Mouse (Mus musculus): Measurements from ENCODE around the gene Ttf1. TPM values are rescaled to one million over a fixed set of nuclear protein-coding genes. Genes with fewer than 3 reads are reported as not detected.

Gene Ttf1
- polyA plus RNA-seq, 2 experiments = 3.6 to 4.5 TPM

DNA sequence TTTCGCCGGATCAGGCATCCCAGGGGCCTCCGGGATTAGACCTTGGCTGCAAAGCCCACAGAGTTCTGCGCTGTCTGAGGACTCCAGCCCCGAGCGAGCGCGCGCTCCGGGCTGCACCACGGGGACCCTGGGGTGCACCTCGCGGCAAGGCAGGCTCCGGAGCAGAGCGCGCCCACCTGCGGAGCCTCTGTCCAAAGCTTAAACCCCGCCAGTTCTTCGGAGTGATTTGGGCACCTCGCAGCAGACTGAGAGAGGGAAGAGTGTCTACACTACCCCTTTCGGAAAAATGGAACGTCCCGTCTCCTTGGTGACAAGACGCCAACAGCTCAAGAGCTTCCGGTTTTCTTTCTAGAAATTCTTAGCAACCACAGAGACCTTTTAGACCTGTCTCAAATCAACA is 5.1 kb upstream of the Ttf1 start, which contains the start of gene Cfap77:
Gene Cfap77, minus strand, starts transcription at position 76 of the 400 bp plus-strand sequence.
- Histone ChIP-seq H3K9me3 (ENCODE audit: control insufficient read depth, low read length) (no peaks in the 10 kb centered on the region), H3K27me3 (ENCODE audit: control insufficient read depth, insufficient read depth, low read length) (peaks cover 17% of the 10 kb centered on the region), H3K36me3 (replicated peaks; ENCODE audit: control insufficient read depth, insufficient read depth, low read depth) (no peaks in the 10 kb centered on the region), H3K4me2 (ENCODE audit: low read depth) (peak within 1 kb of the TSS; percentile 65), H3K27ac (no peak within 1 kb of the TSS), H3K9ac (replicated peaks) (peak within 1 kb of the TSS; percentile 16; the same call in 1 of the 2 replicates), H3K4me1 (replicated peaks; ENCODE audit: control insufficient read depth in 2 of 2, insufficient read depth in 2 of 2, low read length in 1 of 2) (peaks cover 4% of the 10 kb centered on the region in 2 experiments; a peak in 3 of 4 replicates), H3K4me3 (ENCODE audit: insufficient read depth in 1 of 2, low read depth in 2 of 2, low read length in 2 of 2) (peak within 1 kb of the TSS; percentile 48 to 58)
- DNase-seq (ENCODE audit: low read depth in 3 of 3, low spot score in 3 of 3) (peak; percentile 45), ATAC-seq (ENCODE audit: insufficient read depth) (0 out of 2 replicates have a peak, but pooled peaks have one; percentile 35)
- WGBS (ENCODE audit: insufficient replicate concordance) = under 1% methylated on average over 25 of the region's 25 CpGs
- TF ChIP-seq EP300 (IDR thresholded peaks at IDR 0.05; ENCODE audit: low read depth) (no peak), CTCF (IDR thresholded peaks at IDR 0.05; ENCODE audit: low read depth) (no peak)

DNA sequence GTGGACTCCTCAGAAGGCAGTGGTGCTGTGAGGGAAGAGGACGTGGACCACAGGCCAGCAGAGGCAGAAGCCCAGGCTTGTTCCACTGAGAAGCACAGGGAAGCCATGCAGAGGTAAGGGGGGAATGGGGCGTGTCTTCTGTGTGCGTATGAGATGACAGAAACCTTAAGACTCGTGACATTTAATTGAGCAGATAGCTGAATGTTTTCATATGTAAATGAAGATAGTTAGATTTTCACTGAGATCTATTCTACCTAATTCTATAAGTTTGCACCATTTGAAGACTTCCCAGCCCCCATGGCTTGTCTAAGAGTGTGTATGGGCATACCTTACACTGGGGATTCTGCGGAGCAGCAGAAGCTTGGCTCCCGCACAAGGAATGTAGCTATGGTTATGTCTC is 5.7 kb downstream of the Ttf1 start:
- Histone ChIP-seq H3K4me2 (ENCODE audit: low read depth) (no peak overlapping the region), H3K27ac (no peak overlapping the region), H3K9ac (replicated peaks) (no peak overlapping the region), H3K27me3 (ENCODE audit: control insufficient read depth, insufficient read depth, low read length) (no peaks in the 10 kb centered on the region), H3K4me3 (ENCODE audit: insufficient read depth in 1 of 2, low read depth in 2 of 2, low read length in 2 of 2) (no peak overlapping the region), H3K9me3 (ENCODE audit: control insufficient read depth, low read length) (no peaks in the 10 kb centered on the region), H3K36me3 (replicated peaks; ENCODE audit: control insufficient read depth, insufficient read depth, low read depth) (peaks cover 9% of the 10 kb centered on the region), H3K4me1 (replicated peaks; ENCODE audit: control insufficient read depth in 2 of 2, insufficient read depth in 2 of 2, low read length in 1 of 2) (peaks cover 6 to 8% of the 10 kb centered on the region in 2 experiments; a peak in 3 of 4 replicates)
- WGBS (ENCODE audit: insufficient replicate concordance) = 75% methylated on average over 6 of the region's 6 CpGs
- no peak for TF ChIP-seq EP300 (IDR thresholded peaks at IDR 0.05; ENCODE audit: low read depth)
- TF ChIP-seq CTCF (IDR thresholded peaks at IDR 0.05; ENCODE audit: low read depth) = no peak
- ATAC-seq (ENCODE audit: insufficient read depth) = no peak
- DNase-seq (ENCODE audit: low read depth in 3 of 3, low spot score in 3 of 3) = no peak

DNA sequence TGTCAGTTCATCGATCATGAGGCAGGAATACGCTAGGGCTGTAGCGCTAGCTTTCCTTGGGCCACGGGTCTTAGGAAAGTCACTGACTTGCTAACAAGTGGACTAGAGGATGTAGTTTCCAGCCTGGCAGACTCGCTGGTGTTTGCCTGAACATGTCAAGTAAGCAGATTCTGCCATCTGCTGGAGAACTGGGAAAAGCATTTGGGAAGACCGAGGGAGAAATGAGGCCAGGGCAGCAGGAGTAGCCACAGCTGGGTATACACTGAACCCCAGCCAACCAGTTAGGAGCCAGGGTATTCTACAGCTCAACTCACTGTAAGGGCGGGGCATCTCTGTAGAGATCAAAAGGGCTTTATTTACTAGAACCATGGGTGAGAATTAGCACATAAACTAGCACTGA is 6.3 kb downstream of the Ttf1 start:
- ATAC-seq (ENCODE audit: insufficient read depth) (no peak), DNase-seq (ENCODE audit: low read depth in 3 of 3, low spot score in 3 of 3) (no peak)
- Histone ChIP-seq H3K27ac (no peak overlapping the region), H3K9me3 (ENCODE audit: control insufficient read depth, low read length) (no peaks in the 10 kb centered on the region), H3K27me3 (ENCODE audit: control insufficient read depth, insufficient read depth, low read length) (no peaks in the 10 kb centered on the region), H3K4me2 (ENCODE audit: low read depth) (no peak overlapping the region), H3K36me3 (replicated peaks; ENCODE audit: control insufficient read depth, insufficient read depth, low read depth) (peaks cover 15% of the 10 kb centered on the region), H3K4me1 (replicated peaks; ENCODE audit: control insufficient read depth in 2 of 2, insufficient read depth in 2 of 2, low read length in 1 of 2) (peaks cover under 1 to 3% of the 10 kb centered on the region in 2 experiments; a peak in 3 of 4 replicates), H3K9ac (replicated peaks) (no peak overlapping the region), H3K4me3 (ENCODE audit: insufficient read depth in 1 of 2, low read depth in 2 of 2, low read length in 2 of 2) (no peak overlapping the region)
- 74% methylated on average over 7 of the region's 7 CpGs for WGBS (ENCODE audit: insufficient replicate concordance)
- TF ChIP-seq EP300 (IDR thresholded peaks at IDR 0.05; ENCODE audit: low read depth) (no peak), CTCF (IDR thresholded peaks at IDR 0.05; ENCODE audit: low read depth) (peak; percentile 52)

DNA sequence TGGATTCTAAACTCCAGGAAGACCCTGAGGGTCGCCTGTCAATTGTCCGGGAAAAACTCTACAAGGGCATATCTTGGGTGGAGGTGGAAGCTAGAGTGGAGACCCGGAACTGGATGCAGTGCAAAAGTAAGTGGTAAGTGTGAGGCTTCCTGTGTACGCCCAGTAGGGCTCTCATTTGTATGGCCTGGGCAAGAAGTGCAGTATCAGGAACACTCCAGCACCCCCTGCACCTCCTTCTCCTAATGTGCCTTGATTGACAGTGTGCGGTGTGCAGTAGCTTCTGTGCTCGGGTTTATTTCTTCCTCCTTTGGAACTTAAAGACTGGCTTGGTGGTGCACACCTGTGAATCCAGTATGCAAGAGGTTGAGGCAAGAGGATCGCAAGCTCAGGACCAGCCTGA is 14.6 kb downstream of the Ttf1 start:
- ATAC-seq (ENCODE audit: insufficient read depth) (no peak), DNase-seq (ENCODE audit: low read depth in 3 of 3, low spot score in 3 of 3) (no peak)
- no peak overlapping the region for H3K9ac ChIP-seq (replicated peaks)
- H3K4me2 ChIP-seq (ENCODE audit: low read depth) = no peak overlapping the region
- H3K9me3 ChIP-seq (ENCODE audit: control insufficient read depth, low read length) = no peaks in the 10 kb centered on the region
- TF ChIP-seq EP300 (IDR thresholded peaks at IDR 0.05; ENCODE audit: low read depth) (no peak), CTCF (IDR thresholded peaks at IDR 0.05; ENCODE audit: low read depth) (no peak)
- H3K27ac ChIP-seq = no peak overlapping the region
- WGBS (ENCODE audit: insufficient replicate concordance) = 77% methylated on average over 7 of the region's 7 CpGs
- H3K4me1 ChIP-seq (replicated peaks; ENCODE audit: control insufficient read depth in 2 of 2, insufficient read depth in 2 of 2, low read length in 1 of 2) = no peaks in the 10 kb centered on the region
- H3K4me3 ChIP-seq (ENCODE audit: insufficient read depth in 1 of 2, low read depth in 2 of 2, low read length in 2 of 2) = no peak overlapping the region
- H3K36me3 ChIP-seq (replicated peaks; ENCODE audit: control insufficient read depth, insufficient read depth, low read depth) = peaks cover 51% of the 10 kb centered on the region
- H3K27me3 ChIP-seq (ENCODE audit: control insufficient read depth, insufficient read depth, low read length) = no peaks in the 10 kb centered on the region

- H3K27ac ChIP-seq = no peak overlapping the region
- TF ChIP-seq CTCF (IDR thresholded peaks at IDR 0.05; ENCODE audit: low read depth) (no peak), EP300 (IDR thresholded peaks at IDR 0.05; ENCODE audit: low read depth) (no peak)
- H3K4me3 ChIP-seq (ENCODE audit: insufficient read depth in 1 of 2, low read depth in 2 of 2, low read length in 2 of 2) = no peak overlapping the region
- H3K4me1 ChIP-seq (replicated peaks; ENCODE audit: control insufficient read depth in 2 of 2, insufficient read depth in 2 of 2, low read length in 1 of 2) = no peaks in the 10 kb centered on the region
- DNase-seq (ENCODE audit: low read depth in 3 of 3, low spot score in 3 of 3) (no peak), ATAC-seq (ENCODE audit: insufficient read depth) (no peak)
- H3K9ac ChIP-seq (replicated peaks) = no peak overlapping the region
- H3K4me2 ChIP-seq (ENCODE audit: low read depth) = no peak overlapping the region
- peaks cover 56% of the 10 kb centered on the region for H3K36me3 ChIP-seq (replicated peaks; ENCODE audit: control insufficient read depth, insufficient read depth, low read depth)
- no peaks in the 10 kb centered on the region for H3K9me3 ChIP-seq (ENCODE audit: control insufficient read depth, low read length)
- WGBS (ENCODE audit: insufficient replicate concordance) = 79% methylated on average over 11 of the region's 11 CpGs
- H3K27me3 ChIP-seq (ENCODE audit: control insufficient read depth, insufficient read depth, low read length) = no peaks in the 10 kb centered on the region
These were observed 15.4 kb downstream of the Ttf1 start for GRCm38 (mm10) chr2:29075331-29076070.
